Mouse (Mus musculus): ENCODE data around the gene Tlcd1. TPM values are rescaled to one million over a fixed set of nuclear protein-coding genes. Genes with fewer than 3 reads are reported as not detected.
"Not testable (repeated sequence)": the region's sequence is repeated elsewhere in the genome, so short reads cannot be mapped to it uniquely, and the experiment has no call there.

Gene Tlcd1
- total RNA-seq, 2 experiments from 2014 or later: 41.5 to 88.1 TPM

GRCm38 (mm10) chr11:78177437-78177836 lies 926 bp downstream of the Tlcd1 start:
- DNase-seq: peak; percentile 44 to 56

GRCm38 (mm10) chr11:78177903-78178858 lies 1.7 kb downstream of the Tlcd1 start:
- DNase-seq: peak; percentile 95 to 96

- peak; percentile 73 to 80 for DNase-seq
These were observed 2.4 kb downstream of the Tlcd1 start for GRCm38 (mm10) chr11:78178859-78179437.

GRCm38 (mm10) chr11:78179438-78179999 lies 3.0 kb downstream of the Tlcd1 start:
- DNase-seq: no peak

GRCm38 (mm10) chr11:78180081-78180761 lies 3.7 kb downstream of the Tlcd1 start:
- DNase-seq: no peak

- DNase-seq: no peak
These were observed 5.4 kb downstream of the Tlcd1 start for GRCm38 (mm10) chr11:78181830-78182357.

GRCm38 (mm10) chr11:78182450-78182849 lies 5.9 kb downstream of the Tlcd1 start:
- no peak for DNase-seq

- DNase-seq: peak; percentile 78 to 79
These were observed 6.7 kb downstream of the Tlcd1 start, which contains the start of gene Rpl23a for GRCm38 (mm10) chr11:78182961-78183844. Gene Rpl23a, minus strand, starts transcription at chr11:78183584.

GRCm38 (mm10) chr11:78183884-78184514 lies 7.5 kb downstream of the Tlcd1 start:
- no peak for DNase-seq

- DNase-seq: not testable (repeated sequence)
These were observed 8.2 kb downstream of the Tlcd1 start for GRCm38 (mm10) chr11:78184702-78185101.

GRCm38 (mm10) chr11:78188331-78189233 lies 12.1 kb downstream of the Tlcd1 start, which contains the start of gene Rab34:
Gene Rab34, plus strand, starts transcription at chr11:78188430.
- peak; percentile 79 to 88 for DNase-seq

- peak; percentile 71 to 81 for DNase-seq
These were observed 12.9 kb downstream of the Tlcd1 start for GRCm38 (mm10) chr11:78189234-78190040.

GRCm38 (mm10) chr11:78190041-78190440 lies 13.5 kb downstream of the Tlcd1 start:
- DNase-seq: no peak

GRCm38 (mm10) chr11:78193113-78193512 lies 16.6 kb downstream of the Tlcd1 start, which contains the start of gene Proca1:
Gene Proca1, plus strand, starts transcription at chr11:78193392.
- DNase-seq: no peak

GRCm38 (mm10) chr11:78194411-78195100 lies 18.0 kb downstream of the Tlcd1 start:
- DNase-seq: peak; percentile 82 to 88

- no peak for DNase-seq
These were observed 18.8 kb downstream of the Tlcd1 start for GRCm38 (mm10) chr11:78195101-78195863.

- no peak for DNase-seq
These were observed 25.9 kb downstream of the Tlcd1 start for GRCm38 (mm10) chr11:78202372-78202771.

Data from adrenal gland, postnatal 36 days (tissue).